Mouse (Mus musculus): Measurements from ENCODE around the gene Prkag2.
"Not testable (repeated sequence)": the region's sequence is repeated elsewhere in the genome, so short reads cannot be mapped to it uniquely, and the experiment has no call there.

Gene Prkag2

DNA sequence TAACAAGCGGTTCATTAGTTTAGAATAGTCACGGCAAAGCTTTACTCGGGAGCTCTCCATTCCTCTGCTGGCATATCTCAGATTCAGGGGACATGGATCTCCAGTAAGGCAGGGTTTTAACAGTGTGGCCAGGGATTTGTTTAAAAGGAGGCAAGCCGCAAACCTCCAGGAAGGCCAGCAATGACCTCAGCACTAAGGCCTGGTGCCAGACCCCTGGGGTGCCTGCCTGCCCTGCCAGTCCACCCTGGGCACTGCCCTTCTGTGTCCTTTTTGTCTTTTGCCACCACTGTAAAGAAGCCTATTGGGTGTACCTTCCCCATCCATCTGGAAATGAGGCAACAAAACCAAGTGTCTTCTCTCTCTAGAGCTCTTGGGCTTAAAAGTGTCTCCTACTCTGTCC is 226.3 kb downstream of the Prkag2 start:
- DNase-seq (ENCODE audit: low read depth, low spot score), result no peak

DNA sequence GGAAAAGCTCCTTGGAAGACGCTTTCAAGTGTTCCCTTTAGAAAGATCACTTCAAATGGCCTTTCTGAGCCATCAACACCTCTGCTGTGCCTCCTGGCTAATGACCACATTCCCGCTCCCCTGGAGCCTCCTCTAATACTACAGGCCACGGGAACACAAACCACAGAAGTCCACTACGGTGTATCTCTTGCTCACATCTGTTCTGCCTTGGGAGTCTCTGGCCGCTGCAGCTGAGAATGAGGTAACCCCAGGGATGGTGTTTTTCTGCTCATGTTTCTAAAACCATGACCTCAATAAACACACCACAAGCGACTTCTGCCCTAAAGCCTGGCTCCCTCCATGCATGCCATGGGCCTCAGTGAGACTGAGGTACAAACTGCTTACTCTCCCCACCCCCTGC is 227.2 kb downstream of the Prkag2 start:
- no peak for DNase-seq (ENCODE audit: low read depth, low spot score)

DNA sequence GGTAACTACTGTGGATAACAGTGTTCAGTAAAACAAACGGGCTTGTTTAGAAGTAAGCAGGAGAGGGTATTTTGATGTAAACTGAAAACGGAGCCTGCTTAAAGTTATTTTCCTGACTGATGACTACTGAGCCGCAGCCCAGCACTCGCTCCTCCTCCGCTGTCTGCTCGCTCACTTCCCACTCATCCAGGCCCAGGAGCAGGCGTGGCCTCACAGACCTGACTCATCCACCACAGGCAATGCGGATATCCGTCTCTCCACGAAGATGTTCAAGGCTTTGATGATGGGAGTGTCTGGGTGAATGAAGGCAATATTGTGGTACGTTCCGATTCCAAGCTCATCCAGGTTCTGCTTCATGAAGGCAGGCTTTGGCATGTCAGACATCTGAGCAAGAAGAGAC is 229.2 kb downstream of the Prkag2 start:
- no peak for DNase-seq (ENCODE audit: low read depth, low spot score)

DNA sequence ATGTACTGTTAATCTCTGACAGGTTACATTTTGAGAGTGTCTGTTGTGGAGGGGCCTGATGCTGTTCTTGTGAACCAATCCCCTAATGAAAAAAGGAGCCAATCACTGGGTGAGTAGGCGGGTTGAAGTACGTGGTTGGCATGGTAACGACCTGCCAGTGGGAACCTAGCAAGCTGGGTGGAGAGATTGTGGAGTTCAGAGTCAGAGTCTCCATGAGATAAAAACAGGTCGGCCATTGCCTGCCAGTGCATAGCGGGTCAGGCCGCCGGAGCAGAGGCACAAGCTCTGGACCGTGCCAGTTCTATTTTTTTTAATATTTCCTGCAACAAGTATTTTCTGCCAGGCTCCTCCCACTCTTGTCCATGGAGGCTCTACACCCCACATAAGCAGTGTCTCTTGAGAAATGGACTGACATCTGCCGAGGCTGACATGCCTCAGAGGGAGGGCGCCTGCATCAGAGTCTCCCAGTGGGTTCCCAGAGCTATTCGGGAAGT is 230.6 kb downstream of the Prkag2 start:
- DNase-seq (ENCODE audit: low read depth, low spot score), result no peak

DNA sequence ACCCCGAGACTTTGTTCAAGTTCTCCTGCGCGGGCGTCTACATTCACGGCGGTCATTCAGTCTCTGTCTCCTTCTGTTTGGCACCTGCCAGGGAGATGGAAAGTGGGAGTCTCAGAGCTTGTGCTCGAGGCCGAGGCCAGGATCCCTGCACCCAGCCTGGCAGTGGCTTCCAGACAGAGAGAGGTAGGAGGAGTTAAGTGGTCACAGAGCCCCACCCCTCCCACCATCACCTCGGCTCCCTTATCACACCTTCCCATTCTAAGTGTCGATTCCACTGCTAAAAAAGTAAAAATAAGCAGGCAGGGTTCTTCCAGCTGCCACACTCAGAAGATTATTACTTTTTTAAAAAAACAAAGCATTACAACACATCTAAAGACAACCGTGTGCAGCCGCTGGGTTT is 236.6 kb downstream of the Prkag2 start:
- DNase-seq (ENCODE audit: low read depth, low spot score), result no peak

DNA sequence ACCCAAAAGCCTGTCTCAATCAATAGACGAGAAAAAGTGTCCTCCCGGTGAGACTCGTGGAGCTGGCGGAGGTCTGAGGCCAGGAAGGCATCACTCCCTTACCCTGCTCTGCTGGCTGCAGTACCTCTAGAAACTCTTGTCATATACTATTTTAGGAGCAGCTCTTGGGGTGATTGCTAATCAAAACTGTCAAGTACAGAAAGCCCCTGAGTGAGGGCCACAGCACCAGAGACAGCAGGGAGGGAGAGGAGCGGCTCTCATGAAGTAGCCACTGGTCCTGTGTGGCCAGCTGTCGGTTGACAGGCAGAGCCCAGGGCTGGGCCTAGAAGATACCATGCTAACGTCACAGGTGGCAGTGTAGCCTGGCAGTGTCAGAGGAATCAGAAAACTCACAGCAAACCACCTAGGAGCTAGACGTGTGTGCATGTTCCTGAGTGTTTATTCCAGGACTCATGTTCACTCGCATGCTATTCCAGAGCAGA is 239.0 kb downstream of the Prkag2 start:
- DNase-seq (ENCODE audit: low read depth, low spot score), result no peak

DNA sequence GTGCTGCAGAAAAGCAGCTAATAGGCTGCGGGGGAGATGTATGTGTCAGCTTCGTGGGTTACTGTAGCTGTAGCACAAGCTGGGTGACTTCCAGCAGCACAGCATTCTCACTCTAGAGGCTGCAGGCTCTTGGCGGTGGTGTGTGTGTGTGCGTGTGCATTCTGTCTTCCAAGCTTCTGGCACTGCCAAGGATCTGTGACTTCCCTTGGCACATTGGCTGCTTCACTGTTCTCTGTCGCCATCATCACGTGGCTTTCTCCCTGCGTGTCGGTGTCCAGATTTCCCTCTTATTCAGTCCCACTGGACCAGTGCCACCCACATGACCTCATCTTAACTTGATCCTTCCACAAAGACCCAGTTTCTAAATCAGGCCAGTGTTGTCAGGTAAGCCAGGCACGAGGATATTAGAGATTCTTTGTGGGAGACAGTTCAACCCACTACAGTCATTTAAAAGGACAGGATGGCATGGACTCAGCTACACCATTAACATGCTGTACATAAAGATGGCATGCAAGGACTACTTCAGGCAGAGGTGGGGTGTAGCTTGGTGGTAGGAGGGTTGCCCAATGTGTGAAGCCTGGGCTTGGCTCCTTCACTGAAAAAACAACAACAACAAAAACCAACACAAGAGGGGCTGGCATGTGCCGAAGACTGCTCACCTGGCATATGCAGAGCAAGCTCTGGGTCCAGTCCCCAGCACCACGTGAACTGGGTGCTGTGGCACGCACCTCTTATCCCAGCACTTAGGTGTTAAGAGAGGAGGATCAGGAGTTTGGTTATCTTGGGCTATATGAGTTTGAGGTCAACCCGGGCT is 239.6 kb downstream of the Prkag2 start:
- no peak for DNase-seq (ENCODE audit: low read depth, low spot score)

DNA sequence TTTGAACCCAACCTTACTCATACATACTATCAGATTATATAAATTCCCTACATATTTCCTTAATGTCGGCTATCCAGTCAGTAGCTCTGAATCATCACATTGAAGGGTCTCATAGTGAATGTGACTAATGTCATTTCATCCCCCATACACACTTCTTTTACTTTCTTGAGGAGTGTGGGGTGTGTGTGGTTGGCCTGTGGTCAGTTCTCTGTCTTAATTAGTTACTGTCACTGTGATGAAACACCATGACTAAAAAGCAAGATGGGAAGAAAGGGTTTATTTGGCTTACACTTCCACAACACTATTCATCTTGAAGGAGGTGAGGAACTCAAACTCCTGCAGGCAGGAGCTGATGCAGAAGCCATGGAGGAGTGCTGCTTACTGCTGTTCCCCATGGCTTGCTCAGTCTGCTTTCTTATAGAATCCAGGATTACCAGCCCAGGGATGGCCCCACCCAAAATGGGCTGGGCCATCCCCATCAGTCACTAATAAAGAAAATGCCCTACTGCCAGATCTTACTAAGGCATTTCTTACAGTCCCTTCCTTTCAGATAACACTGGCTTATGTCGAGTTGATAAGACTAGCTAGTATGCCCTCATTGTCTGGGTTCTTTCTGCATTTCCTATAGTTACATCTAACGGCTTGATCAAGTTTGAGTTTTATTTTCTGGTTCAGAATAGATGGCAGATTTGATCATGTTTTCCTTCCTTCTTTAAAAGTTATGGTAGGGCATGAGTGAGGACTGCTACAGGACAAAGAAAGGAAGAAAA is 240.5 kb downstream of the Prkag2 start:
- DNase-seq (ENCODE audit: low read depth, low spot score), result no peak

DNA sequence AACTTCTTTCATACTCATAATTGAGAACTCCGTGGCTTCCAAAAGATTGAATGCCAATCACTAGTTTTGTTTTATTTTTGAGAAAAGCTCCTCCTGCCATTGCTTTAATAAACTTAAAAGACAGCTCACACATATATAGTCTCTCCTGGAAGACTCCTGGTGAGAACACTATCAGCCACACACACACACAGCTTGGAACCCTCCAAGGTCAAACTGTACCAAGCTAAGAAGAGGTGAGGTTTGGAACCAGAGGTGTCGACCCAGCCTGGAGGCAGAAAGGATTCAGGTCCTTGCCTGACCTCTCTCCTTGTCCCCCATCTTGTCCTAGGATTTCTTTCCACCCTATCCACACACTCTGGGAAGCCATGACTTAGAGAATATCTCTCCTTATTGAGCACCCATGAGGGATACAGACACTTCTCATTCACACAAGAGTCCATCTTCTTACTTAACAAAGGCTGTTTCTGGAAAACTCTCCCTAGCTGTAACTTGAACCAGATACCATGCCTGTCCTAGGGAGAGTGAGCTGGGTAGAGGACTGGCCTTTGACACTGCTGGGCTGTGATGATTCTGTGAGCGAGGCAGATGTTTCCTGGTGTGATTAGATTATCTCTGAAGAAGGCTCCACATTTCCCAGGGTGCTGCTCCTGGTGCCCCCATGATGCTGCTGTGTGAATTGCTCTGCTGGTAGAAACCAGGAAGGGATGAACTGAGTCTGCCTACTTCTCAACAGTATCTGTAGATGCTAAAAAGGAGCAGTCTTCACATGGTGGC is 245.4 kb downstream of the Prkag2 start:
- DNase-seq (ENCODE audit: low read depth, low spot score), result no peak

DNA sequence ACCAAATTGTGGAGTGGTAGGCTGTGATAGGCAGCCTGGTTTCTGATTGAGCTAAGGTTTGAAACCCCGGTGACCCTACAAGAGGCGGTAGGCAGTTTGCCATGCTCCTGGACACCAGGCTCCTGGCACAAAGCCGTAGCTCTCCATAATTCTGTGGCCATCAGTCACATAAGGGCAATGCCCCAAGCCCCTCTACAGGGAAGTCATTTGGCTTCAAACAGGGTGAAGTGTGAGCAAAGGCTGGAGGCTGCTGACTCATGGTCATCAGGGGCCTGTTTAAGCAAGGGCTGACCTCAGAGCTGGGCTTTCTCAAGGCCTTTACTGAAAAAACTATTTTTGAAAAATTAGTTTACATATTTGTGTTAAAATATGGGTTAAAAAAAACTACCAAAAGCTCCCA is 246.2 kb downstream of the Prkag2 start:
- no peak for DNase-seq (ENCODE audit: low read depth, low spot score)

DNA sequence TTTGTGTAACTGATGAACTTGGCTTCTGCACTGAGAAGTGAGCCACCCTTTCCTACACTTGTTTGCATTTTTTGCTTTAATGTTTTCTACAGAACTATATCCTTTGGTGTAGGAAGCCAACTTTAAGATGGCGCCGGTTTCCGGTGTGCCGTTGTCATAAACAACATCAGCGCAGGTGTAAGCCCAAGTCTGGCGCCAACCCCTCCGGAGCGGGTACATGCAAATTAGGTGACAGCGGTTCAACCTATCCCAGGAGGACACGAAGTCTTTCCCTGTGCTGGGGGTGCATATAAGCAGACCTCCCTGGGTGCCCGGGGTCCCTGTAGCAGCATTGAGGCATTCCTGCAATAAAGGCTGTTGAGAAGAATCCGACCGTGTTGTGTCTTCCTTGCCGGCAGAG is 252.2 kb downstream of the Prkag2 start:
- DNase-seq (ENCODE audit: low read depth, low spot score), result not testable (repeated sequence)

DNA sequence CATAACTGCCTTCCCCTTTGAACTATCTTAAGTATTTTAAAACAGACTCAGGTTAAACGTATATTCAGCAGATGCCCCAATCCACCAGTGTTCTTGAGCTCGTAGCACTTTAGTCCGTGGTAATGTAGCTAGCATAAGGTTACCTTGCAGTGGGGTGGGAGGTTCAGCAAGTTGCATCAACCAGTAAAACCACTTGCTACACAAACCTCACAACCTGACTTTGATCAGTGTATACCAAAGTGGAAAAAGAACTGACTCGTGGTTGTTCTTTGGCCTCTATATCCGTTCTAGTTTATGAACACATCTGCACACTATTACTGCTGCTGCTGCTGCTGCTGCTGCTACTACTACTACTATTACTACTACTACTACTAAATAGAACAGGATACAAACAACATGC is 256.6 kb downstream of the Prkag2 start:
- DNase-seq (ENCODE audit: low read depth, low spot score), result no peak

DNA sequence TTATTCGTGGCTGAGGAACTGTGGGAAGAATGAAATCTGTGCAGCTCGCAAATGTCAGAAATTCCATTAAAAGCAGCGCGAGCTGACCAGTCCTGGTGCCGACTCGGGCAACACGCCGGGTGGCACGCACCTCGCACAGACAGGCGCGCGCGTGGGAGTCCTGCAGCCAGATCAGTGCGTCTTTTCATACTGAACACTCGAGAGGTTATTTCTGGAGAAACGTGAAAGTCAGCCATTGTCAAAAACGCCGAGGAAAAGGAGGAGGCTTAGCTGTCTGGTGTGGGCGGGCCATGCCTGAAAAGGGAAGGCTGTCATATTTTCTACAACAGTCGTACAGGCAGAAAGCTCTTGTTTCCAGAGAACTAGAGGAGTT is 257.4 kb downstream of the Prkag2 start:
- no peak for DNase-seq (ENCODE audit: low read depth, low spot score)

DNA sequence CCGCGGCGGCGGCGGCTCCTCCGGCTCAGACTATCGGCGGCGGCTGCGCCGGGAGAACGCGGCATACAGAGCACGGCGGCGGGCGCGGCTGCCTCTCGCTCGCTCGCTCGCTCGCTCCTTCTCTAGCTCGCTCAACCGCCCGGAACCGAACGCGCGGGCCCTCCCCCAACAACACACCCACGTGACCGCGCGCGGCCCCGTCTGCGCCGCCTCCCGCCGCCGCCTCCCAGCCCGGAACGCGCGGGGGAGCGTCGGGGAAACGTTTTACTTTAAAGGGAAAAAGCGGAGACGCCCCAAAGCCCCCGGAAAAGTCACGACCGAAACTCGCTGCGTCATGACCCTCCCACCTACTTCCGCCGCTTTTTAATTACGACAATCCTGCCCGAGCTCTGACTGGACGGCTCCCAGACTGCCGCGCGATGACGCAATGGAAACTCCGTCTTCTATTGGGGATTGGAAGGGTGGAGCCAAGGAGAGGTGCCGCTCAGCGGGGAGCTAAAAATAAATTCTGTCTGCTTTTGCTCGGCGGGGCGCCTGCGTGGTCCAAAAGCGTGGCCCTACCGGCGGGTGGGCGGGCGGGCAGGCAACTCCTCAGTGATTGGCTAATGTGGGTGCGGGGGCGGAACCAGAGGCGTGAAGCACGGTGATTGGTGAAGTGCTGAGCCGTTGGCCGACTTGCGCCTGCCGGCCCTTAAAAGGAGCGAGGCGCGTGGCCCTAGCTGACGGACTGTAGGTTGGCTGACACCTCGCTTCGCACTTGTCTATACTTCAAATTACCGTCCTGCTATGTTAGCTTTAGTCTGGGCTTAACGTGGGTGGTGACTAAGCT is 258.0 kb downstream of the Prkag2 start, which contains the start of gene Rheb:
Gene Rheb (minus strand): TSS at position 351 of the 829 bp plus-strand sequence.
- DNase-seq (ENCODE audit: low read depth, low spot score), result peak; percentile 99

DNA sequence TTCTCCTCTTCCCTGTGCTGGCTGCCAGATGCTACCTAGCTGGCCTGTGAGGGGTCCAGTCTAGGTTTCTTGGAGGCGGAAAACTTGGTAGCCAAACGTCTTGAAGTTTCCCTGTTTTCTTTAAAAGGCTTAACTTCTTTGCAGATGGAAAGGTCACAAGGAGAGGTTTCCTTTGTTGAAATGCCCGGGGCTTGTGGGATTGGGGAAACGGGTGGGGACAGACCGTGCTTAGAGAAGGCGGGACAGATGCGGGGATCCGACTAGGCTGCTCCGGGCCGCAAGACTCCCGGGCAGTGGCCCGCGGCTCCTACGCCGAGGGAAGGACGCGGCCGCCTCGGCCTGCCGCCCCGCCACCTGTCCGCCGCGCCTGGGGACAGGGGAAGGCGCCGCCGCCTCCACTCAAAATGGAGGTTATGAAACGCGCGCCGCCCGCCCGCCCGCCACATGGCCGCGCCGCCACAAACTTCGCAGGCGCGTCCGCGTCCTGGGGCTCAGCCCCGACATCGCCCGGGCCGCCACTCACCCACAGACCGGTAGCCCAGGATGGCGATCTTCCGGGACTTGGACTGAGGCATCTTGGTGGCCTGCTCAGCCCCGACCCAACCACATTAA is 258.7 kb downstream of the Prkag2 start:
- DNase-seq (ENCODE audit: low read depth, low spot score), result peak; percentile 23

DNA sequence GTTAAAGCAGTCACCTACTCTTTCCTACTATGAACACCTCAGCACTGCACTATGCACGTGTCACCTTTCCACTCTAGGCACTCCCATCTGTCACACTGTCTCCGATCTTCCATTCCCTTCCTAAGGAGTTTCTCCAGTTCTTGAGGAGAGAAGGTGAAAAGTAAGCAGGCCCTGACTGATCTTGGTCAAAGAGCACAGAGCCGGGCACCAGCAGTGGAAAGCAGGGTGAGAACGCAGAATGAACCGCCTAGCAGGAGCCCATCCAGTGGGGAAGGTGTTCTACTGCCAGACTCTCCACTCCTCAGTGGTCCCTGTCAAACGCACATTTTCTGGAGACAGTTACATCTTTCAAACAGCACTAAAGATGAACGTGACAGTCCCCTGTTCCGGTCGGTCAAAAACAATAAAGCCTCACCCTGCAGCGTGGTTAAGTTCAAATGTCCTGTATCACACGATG is 259.4 kb downstream of the Prkag2 start:
- DNase-seq (ENCODE audit: low read depth, low spot score), result no peak

DNA sequence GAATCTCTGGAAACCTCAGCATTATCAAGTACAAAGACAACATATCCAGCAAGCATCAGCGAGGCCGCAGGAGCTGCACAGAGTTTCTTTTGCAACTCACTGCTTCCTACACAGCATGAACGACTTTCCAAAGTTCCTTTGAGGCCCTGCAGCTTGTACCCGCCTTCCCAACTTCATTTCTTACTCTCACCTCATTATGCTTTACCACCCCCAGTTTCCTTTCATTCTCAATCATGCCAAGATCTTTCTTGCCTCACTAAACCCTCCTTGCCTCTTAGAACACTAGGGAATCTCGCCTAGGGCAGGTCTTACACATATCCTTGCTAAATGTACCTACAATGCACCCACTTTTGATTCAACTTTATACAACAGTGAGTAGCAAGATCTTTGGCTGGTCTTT is 266.0 kb downstream of the Prkag2 start:
- no peak for DNase-seq (ENCODE audit: low read depth, low spot score)

DNA sequence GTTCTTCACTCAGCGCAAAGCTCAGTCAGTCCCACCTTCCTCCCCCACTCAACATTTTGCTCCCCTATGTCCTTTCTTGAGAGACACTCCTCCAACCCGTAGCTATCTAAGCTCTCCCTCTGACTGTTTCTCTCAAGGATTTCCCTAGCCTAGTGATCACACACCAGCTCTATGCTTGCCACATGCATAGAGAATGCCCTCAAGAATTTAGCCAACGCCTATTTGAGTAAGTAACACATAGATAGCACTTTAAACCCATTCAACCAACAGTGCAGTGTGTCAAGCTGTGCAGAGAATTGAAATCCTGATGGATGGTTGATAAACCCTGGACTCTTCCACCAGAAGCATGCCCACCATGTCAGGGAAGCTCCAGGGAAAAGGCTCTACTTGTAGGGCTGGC is 268.5 kb downstream of the Prkag2 start:
- DNase-seq (ENCODE audit: low read depth, low spot score), result no peak

DNA sequence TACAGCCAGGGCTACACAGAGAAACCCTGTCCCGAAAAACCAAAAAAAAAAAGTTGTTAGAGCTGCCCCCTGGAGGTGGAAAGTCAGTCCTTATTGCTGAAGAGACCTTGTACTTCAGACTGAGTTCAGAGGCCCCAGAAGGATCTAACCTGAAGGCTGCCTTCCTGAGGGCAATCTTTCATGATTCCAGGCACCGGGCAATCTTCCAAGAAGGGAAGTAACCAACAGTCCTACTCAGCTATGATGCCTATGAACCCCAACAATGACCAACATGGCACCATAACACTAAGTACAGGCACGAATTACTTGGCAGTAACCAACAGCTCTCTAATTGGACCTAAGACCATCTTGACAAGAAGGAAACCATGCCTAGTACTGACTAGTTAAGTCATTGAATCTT is 272.0 kb downstream of the Prkag2 start:
- DNase-seq (ENCODE audit: low read depth, low spot score), result no peak

DNA sequence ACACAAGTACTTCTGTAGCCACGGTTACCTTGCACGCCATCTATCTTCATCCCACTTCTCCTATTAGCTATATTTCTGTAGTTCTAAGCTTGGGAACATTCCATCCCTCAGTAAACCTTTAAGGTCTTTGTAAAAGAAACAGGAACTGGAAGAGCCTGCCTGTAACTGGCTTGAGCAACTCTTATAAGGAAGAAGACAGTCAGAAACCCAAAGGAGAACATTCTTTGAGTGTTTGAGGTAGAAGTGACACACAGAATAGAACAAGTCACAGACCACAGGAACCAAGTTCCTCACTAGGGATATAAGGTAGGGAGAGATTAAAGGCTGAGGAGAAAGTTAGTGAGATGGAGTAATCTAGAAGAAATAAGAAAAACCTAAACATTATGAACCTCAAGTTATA is 273.3 kb downstream of the Prkag2 start:
- DNase-seq (ENCODE audit: low read depth, low spot score), result no peak
